Mouse (Mus musculus) myocyte (in vitro differentiated cells): Measurements from ENCODE around the gene Atg9a.

Experiments used
- E2F4 ChIP-seq: IDR thresholded peaks from one replicate; pipeline ENCODE4 v1.6.1; 2011; ENCODE audit warnings: mild to moderate bottlenecking, control low read depth, moderate library complexity; ENCODE audit not compliant: insufficient read depth
- MAX ChIP-seq: IDR thresholded peaks from one replicate; pipeline ENCODE4 v1.6.1; 2011; ENCODE audit warnings: low read depth, mild to moderate bottlenecking, control low read depth
- MYOD1 ChIP-seq, 3 experiments: IDR thresholded peaks; one replicate each; pipeline ENCODE4 v1.6.1; 2011; ENCODE audit warnings: control low read depth in 2 of 3, low read depth in 2 of 3, mild to moderate bottlenecking in 2 of 3, moderate library complexity in 1 of 3; ENCODE audit not compliant: insufficient read length in 2 of 3, control insufficient read depth in 1 of 3
- MYOG ChIP-seq, 3 experiments: IDR thresholded peaks; one replicate each; pipeline ENCODE4 v1.6.1; 2011; ENCODE audit warnings: control low read depth in 2 of 3, low read depth in 2 of 3, mild to moderate bottlenecking in 2 of 3; ENCODE audit not compliant: insufficient read length in 2 of 3, control insufficient read depth in 1 of 3, insufficient read depth in 1 of 3
- POLR2A ChIP-seq: IDR thresholded peaks from one replicate; pipeline ENCODE4 v1.6.1; 2011; ENCODE audit warnings: low read depth, mild to moderate bottlenecking, control low read depth, moderate library complexity; ENCODE audit not compliant: insufficient read length
- REST ChIP-seq: IDR thresholded peaks from one replicate; pipeline ENCODE4 v1.6.1; 2011; ENCODE audit warnings: mild to moderate bottlenecking, control low read depth, moderate library complexity; ENCODE audit not compliant: insufficient read depth, insufficient read length
- TCF12 ChIP-seq: IDR thresholded peaks from one replicate; pipeline ENCODE4 v1.6.1; 2011; ENCODE audit warnings: mild to moderate bottlenecking, control low read depth; ENCODE audit not compliant: poor library complexity, insufficient read depth, severe bottlenecking
- TCF3 ChIP-seq: IDR thresholded peaks from one replicate; pipeline ENCODE4 v1.6.1; 2011; ENCODE audit warnings: low read depth, control low read depth; ENCODE audit not compliant: insufficient read length
- USF1 ChIP-seq: IDR thresholded peaks from one replicate; pipeline ENCODE4 v1.6.1; 2011; ENCODE audit warnings: low read depth, mild to moderate bottlenecking, control low read depth, moderate library complexity

DNA sequence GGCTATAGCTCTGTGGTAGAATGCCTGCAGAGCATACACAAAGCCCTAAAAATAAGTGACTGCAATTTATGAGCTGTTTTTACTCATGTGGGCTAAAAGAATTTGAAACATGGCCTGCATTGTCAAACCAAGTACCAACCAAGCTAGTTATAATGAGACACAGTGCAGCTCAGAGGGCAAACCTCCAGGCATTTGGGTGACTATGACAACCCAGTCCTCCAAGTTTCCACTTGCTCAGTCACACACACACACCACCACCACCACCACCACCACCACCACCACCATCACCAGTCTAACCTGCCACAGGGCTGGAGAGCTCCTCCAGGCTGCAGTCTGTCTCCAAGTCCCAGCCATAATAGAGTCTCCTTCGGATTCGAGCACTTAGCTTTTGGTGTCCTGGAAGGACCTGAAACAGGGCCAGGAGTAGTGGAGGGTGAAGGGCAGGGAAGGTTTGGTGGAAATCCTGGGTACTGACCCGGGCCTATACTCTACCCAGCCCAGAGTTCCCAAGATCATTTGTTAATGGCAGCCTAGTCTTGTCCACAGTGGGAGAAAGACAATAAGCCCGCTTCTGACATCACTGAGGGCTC lies 51.3 kb downstream of the Atg9a start:
- TF ChIP-seq POLR2A, result peak; percentile 23
- TF ChIP-seq E2F4, result no peak
- no peak for TF ChIP-seq MYOD1 (IDR thresholded peaks at IDR 0.05; ENCODE audit: control insufficient read depth in 1 of 3, insufficient read length in 2 of 3, low read depth in 2 of 3)
- no peak for TF ChIP-seq TCF3
- no peak for TF ChIP-seq USF1
- TF ChIP-seq TCF12, result no peak
- no peak for TF ChIP-seq REST
- TF ChIP-seq MYOG (IDR thresholded peaks at IDR 0.05; ENCODE audit: control insufficient read depth in 1 of 3, insufficient read depth in 1 of 3, insufficient read length in 2 of 3, low read depth in 2 of 3), result no peak
- no peak for TF ChIP-seq MAX
